Mouse (Mus musculus) liver, embryonic 14.5 days (tissue): ENCODE data around the gene Rarres2. TPM values are rescaled to one million over a fixed set of nuclear protein-coding genes. Genes with fewer than 3 reads are reported as not detected.

ENCODE experiments used
- ATAC-seq: fragments of 200-750 bp; cut with Nextera tagmentation; 2 replicates; pipeline ENCODE4 v1.8.0; 2017; ENCODE audit warnings: moderate number of reproducible peaks, mild to moderate bottlenecking, moderate library complexity; ENCODE audit not compliant: insufficient read depth
- DNase-seq, 3 experiments: peaks; one replicate each; pipeline ENCODE4 v3.0.0-alpha.2; 2012 to 2013; ENCODE audit warnings: low read depth in 3 of 3, low spot score in 3 of 3
- H3K27ac ChIP-seq: fragments of 300-500 bp; sonication (generic); 2 replicates; pipeline ENCODE4 v1.5.1; 2014; ENCODE audit warnings: moderate library complexity, mild to moderate bottlenecking, control low read depth, inconsistent platforms
- H3K27me3 ChIP-seq: fragments of 300-500 bp; sonication (generic); 2 replicates; pipeline ENCODE4 v1.6.1; 2014; ENCODE audit warnings: mild to moderate bottlenecking, low read length, moderate library complexity; ENCODE audit not compliant: control insufficient read depth, insufficient read depth
- H3K36me3 ChIP-seq: fragments of 300-500 bp; sonication (generic); replicated peaks from 2 replicates; pipeline ENCODE4 v1.6.1; 2014; ENCODE audit warnings: low read depth; ENCODE audit not compliant: control insufficient read depth, insufficient read depth
- H3K4me1 ChIP-seq, 2 experiments: fragments of 200-500 bp in 1 of 2; fragments of 300-500 bp in 1 of 2; sonication (generic) in 1 of 2; replicated peaks; 2 replicates each; pipeline ENCODE4 v1.6.1; 2012 to 2014; ENCODE audit warnings: antibody characterized with exemption in 1 of 2, inconsistent platforms in 1 of 2, low read length in 1 of 2; ENCODE audit not compliant: control insufficient read depth in 2 of 2, insufficient read depth in 2 of 2
- H3K4me2 ChIP-seq: fragments of 300-500 bp; sonication (generic); 2 replicates; pipeline ENCODE4 v1.6.1; 2014; ENCODE audit warnings: low read depth, mild to moderate bottlenecking, control low read depth, moderate library complexity
- H3K4me3 ChIP-seq, 2 experiments: fragments of 200-500 bp in 1 of 2; fragments of 300-500 bp in 1 of 2; sonication (generic) in 1 of 2; 2 replicates each; pipeline ENCODE4 v1.5.1; 2012 to 2014; ENCODE audit warnings: low read depth in 2 of 2, low read length in 2 of 2, mild to moderate bottlenecking in 2 of 2, control low read depth in 1 of 2, inconsistent platforms in 1 of 2, moderate library complexity in 1 of 2; ENCODE audit not compliant: insufficient read depth in 1 of 2
- H3K9ac ChIP-seq: fragments of 300-500 bp; sonication (generic); replicated peaks from 2 replicates; pipeline ENCODE4 v1.6.1; 2014; ENCODE audit warnings: mild to moderate bottlenecking, control low read depth, moderate library complexity
- H3K9me3 ChIP-seq: fragments of 300-500 bp; sonication (generic); 2 replicates; pipeline ENCODE4 v1.6.1; 2016; ENCODE audit warnings: low read length, mixed read lengths; ENCODE audit not compliant: control insufficient read depth
- CTCF ChIP-seq: IDR thresholded peaks from 2 replicates; pipeline ENCODE4 v1.5.1; 2016; ENCODE audit warnings: antibody characterized with exemption, low read depth, control low read depth
- EP300 ChIP-seq: IDR thresholded peaks from 2 replicates; pipeline ENCODE4 v1.6.1; 2016; ENCODE audit warnings: antibody characterized with exemption, low read depth
- WGBS: fragments of 180-500 bp; shearing (Covaris S2); extraction: QIAGEN DNeasy Blood & Tissue Kit; methylation state at CpG from one replicate; pipeline ENCODE4 v1.1.7; 2014; ENCODE audit not compliant: insufficient replicate concordance; 5-methylcytosine and 5-hydroxymethylcytosine counted together
- polyA plus RNA-seq, 2 experiments: library from polyadenylated mRNA; depleted of rRNA in 1 of 2; stranded (reverse) in 1 of 2; unstranded in 1 of 2; fragments of >200 nt; fragmentation: Nextera tagmentation in 1 of 2; extraction: Ambion mirVana in 1 of 2; gene quantifications; 2 replicates each; pipeline versions ENCODE4 v1.2.1 to v1.2.3; 2012 to 2014

Rarres2 gene
- polyA plus RNA-seq, 2 experiments = 11.3 to 16.3 TPM

DNA sequence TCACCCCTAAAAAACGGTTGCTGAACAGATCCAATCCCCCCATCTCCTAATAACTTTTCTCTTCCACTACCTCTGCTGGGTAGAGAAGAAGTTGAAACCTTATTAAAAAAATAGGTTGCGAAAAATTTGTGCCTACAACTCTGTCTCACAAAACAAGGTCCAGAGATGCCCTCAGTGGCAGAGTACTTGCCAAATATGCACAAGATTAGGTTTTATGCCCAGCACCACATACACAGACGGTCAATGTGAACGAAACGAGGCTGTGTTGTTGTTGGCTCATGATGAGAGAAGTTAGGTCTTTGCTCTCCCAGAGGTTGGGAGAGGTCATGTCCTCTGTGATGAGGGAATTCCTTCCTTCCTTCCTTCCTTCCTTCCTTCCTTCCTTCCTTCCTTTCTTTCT lies 27.3 kb downstream of the Rarres2 start:
- no peak for TF ChIP-seq CTCF
- TF ChIP-seq EP300 = no peak
- Histone ChIP-seq H3K36me3 (no peaks in the 10 kb centered on the region), H3K27me3 (no peaks in the 10 kb centered on the region), H3K4me3 (no peak overlapping the region), H3K9me3 (no peaks in the 10 kb centered on the region), H3K4me2 (no peak overlapping the region), H3K9ac (no peak overlapping the region), H3K27ac (no peak overlapping the region), H3K4me1 (no peaks in the 10 kb centered on the region)
- ATAC-seq (no peak), DNase-seq (no peak)
- 57% methylated on average over 5 of the region's 5 CpGs for WGBS

DNA sequence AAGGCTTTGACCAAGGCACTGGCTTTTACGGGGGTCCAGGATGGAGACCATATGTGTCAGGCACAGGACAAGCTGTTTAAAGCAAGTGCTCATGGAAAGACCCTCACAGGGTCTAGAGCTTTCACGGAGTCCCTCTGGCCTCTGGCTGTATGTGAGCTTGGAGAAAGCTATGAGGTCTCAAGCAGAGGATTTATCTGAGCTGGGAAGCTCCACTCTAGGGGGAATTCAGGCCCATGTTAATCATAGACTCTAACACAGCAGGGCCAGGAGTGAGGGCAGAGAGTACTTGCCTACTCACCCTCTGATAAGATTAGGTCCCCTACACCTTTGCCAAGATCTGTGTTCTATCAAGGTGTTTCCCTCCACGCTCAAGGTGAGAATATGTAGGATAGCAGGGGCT lies 30.0 kb downstream of the Rarres2 start:
- H3K4me2 ChIP-seq = no peak overlapping the region
- no peak for TF ChIP-seq CTCF
- TF ChIP-seq EP300 = no peak
- no peaks in the 10 kb centered on the region for H3K4me1 ChIP-seq
- H3K9me3 ChIP-seq = no peaks in the 10 kb centered on the region
- H3K9ac ChIP-seq = no peak overlapping the region
- ATAC-seq (no peak), DNase-seq (no peak)
- no peaks in the 10 kb centered on the region for H3K27me3 ChIP-seq
- WGBS = 54% methylated on average over 3 of the region's 3 CpGs
- no peaks in the 10 kb centered on the region for H3K36me3 ChIP-seq
- no peak overlapping the region for H3K4me3 ChIP-seq
- no peak overlapping the region for H3K27ac ChIP-seq

DNA sequence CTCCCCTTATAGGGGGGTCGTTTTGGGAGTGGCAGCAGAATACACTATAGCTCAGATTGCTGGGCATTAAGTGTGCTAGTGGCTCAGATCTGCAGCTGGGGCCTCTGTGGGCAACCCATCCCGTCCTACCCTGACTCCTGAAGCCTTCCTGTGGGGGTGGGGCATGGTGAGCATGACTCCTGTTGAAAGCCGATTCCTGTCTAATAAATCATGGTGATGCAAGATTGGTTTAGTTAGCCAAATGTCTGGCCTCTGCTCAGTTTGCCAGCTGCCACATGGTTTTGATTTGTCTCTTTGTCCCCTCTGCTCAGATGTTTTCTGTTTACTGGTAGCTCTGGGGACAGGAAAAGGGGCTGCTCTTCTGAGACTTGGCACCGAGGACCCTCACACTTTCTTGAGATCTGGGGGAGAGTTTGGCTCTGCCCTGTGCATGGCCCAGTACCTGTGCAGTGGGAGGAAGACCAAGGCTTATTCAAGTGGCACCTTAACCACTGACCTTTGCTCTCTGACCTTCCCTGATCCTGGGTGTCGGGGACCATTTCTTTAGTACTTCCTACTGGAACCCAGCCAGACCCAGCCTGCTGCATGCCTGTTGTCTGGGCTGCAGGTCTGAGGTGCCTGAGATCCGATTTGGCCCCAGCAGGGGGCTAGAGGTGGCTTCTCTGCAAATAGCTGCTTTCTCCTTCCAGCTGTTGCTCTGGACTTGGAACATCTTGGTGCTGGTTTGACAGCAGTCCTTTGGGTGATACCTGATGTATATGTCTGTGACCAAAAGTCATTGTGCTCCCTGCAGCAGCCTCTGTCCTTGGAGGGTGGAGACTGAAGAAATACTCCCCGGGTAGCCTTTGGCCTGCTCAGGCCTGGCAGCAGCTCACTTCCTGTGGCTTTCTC lies 30.8 kb downstream of the Rarres2 start:
- Histone ChIP-seq H3K4me3 (no peak overlapping the region), H3K36me3 (no peaks in the 10 kb centered on the region), H3K9ac (no peak overlapping the region), H3K27me3 (no peaks in the 10 kb centered on the region), H3K4me2 (no peak overlapping the region), H3K9me3 (no peaks in the 10 kb centered on the region), H3K27ac (no peak overlapping the region), H3K4me1 (no peaks in the 10 kb centered on the region)
- WGBS = 21% methylated on average over 7 of the region's 7 CpGs
- TF ChIP-seq CTCF (no peak), EP300 (no peak)
- DNase-seq (no peak), ATAC-seq (no peak)

DNA sequence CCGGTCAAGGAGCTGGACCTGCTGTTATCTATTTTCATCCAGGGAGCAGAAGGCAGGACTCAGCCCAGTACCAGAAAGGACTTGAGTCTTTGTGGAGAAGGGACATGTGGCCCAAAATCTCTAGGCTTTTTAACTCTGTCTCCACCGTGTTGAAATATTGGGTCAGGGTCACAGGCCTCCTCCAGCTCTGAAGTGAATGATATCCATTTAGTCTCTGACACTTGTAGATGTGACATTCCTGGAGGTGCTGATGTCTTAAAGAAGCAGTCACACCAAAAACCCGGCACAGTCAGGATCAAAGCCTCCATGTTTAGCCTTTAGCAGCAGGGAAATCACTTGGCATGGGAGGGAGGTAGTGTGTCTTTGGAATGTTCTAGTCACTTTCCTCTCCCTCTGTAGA lies 31.9 kb downstream of the Rarres2 start:
- TF ChIP-seq CTCF (no peak), EP300 (no peak)
- no peak for DNase-seq
- Histone ChIP-seq H3K9ac (no peak overlapping the region), H3K4me1 (no peaks in the 10 kb centered on the region), H3K36me3 (no peaks in the 10 kb centered on the region), H3K9me3 (no peaks in the 10 kb centered on the region), H3K4me3 (no peak overlapping the region), H3K27ac (no peak overlapping the region), H3K27me3 (no peaks in the 10 kb centered on the region), H3K4me2 (no peak overlapping the region)
- ATAC-seq = no peak
- 53% methylated on average over 3 of the region's 3 CpGs for WGBS

GRCm38 (mm10) chr6:48539860-48540259 lies 32.7 kb downstream of the Rarres2 start:
- Histone ChIP-seq H3K4me3 (no peak overlapping the region), H3K9ac (no peak overlapping the region), H3K4me2 (no peak overlapping the region), H3K27me3 (no peaks in the 10 kb centered on the region), H3K9me3 (no peaks in the 10 kb centered on the region), H3K27ac (no peak overlapping the region), H3K36me3 (no peaks in the 10 kb centered on the region), H3K4me1 (no peaks in the 10 kb centered on the region)
- TF ChIP-seq CTCF (no peak), EP300 (no peak)
- DNase-seq (no peak), ATAC-seq (no peak)
- WGBS = 61% methylated on average over 5 of the region's 5 CpGs
